Mouse (Mus musculus) v-Abl transformed pro-B cells (cell line): ENCODE data around the gene Klk7.

ENCODE experiments used
- in situ Hi-C, 2 experiments: fragments of 400-800 bp; cut with MboI; formaldehyde crosslinking; loops; one replicate each; pipeline ENCODE4 v1.15.1; 2025; ENCODE audit not compliant: unreplicated experiment in 2 of 2

Klk7 gene

GRCm38 (mm10) chr7:43810994-43811393 is at the start of gene Klk7:
Klk7 (plus strand) TSS chr7:43811294.
- in situ Hi-C loops = no loop called here

- in situ Hi-C loops = no loop called here
Observed at GRCm38 (mm10) chr7:43766484-43766883, 44.6 kb upstream of the Klk7 start.

GRCm38 (mm10) chr7:43768597-43768996 is 42.5 kb upstream of the Klk7 start, which contains the start of gene Klk12:
Klk12 (plus strand) TSS chr7:43768897.
- in situ Hi-C loops = no loop called here

GRCm38 (mm10) chr7:43769636-43770035 is 41.5 kb upstream of the Klk7 start:
- in situ Hi-C loops = no loop called here

- in situ Hi-C loops = no loop called here
Observed at GRCm38 (mm10) chr7:43770701-43771100, 40.4 kb upstream of the Klk7 start.

- in situ Hi-C loops = no loop called here
Observed at GRCm38 (mm10) chr7:43771916-43772315, 39.2 kb upstream of the Klk7 start.

- in situ Hi-C loops = no loop called here
Observed at GRCm38 (mm10) chr7:43772901-43773300, 38.2 kb upstream of the Klk7 start.

GRCm38 (mm10) chr7:43774364-43774763 is 36.7 kb upstream of the Klk7 start, which contains the start of gene Klk11:
Klk11 (plus strand) TSS chr7:43774604.
- in situ Hi-C loops = no loop called here

GRCm38 (mm10) chr7:43774802-43775201 is 36.3 kb upstream of the Klk7 start:
- in situ Hi-C loops = no loop called here

- in situ Hi-C loops = no loop called here
Observed at GRCm38 (mm10) chr7:43775311-43776057, 35.6 kb upstream of the Klk7 start.

GRCm38 (mm10) chr7:43776506-43776905 is 34.6 kb upstream of the Klk7 start:
- in situ Hi-C loops = no loop called here

- in situ Hi-C loops = no loop called here
Observed at GRCm38 (mm10) chr7:43777423-43777822, 33.7 kb upstream of the Klk7 start.

- in situ Hi-C loops = no loop called here
Observed at GRCm38 (mm10) chr7:43778176-43778970, 32.7 kb upstream of the Klk7 start.

- in situ Hi-C loops = no loop called here
Observed at GRCm38 (mm10) chr7:43780241-43780640, 30.9 kb upstream of the Klk7 start.

- in situ Hi-C loops = no loop called here
Observed at GRCm38 (mm10) chr7:43780746-43781145, 30.3 kb upstream of the Klk7 start, which contains the start of gene Klk10. Klk10 (plus strand) TSS chr7:43781035.

GRCm38 (mm10) chr7:43781541-43781940 is 29.6 kb upstream of the Klk7 start:
- in situ Hi-C loops = no loop called here

GRCm38 (mm10) chr7:43782275-43783265 is 28.5 kb upstream of the Klk7 start:
- in situ Hi-C loops = no loop called here

GRCm38 (mm10) chr7:43785286-43785685 is 25.8 kb upstream of the Klk7 start:
- in situ Hi-C loops = no loop called here

GRCm38 (mm10) chr7:43788096-43788495 is 23.0 kb upstream of the Klk7 start:
- in situ Hi-C loops = no loop called here

GRCm38 (mm10) chr7:43789295-43789694 is 21.8 kb upstream of the Klk7 start:
- in situ Hi-C loops = no loop called here
